16 mouse cellular contexts compared by ENCODE assay signal in genomic region chr2:137574845-137575449, GRCm38 (mm10).
DNase-seq lines count a peak whose midpoint lies in the region; ATAC-seq and TF ChIP-seq lines count a peak whose summit lies in the region.
"Had no signal": no experiment of that assay in that cellular context is flagged by ENCODE, and none has a peak within 500 bp of the region (broad histone marks: within the 10 kb centered on the region; RNA-seq: fewer than 3 reads in every experiment).

No protein-coding gene starts in this region.

- no peak overlapping the region for H3K4me3 ChIP-seq in lung, postnatal 0 days (ENCODE audit: low read depth, low read length)
- H3K4me3 ChIP-seq: midbrain, embryonic 10.5 days had no signal

- H3K9ac ChIP-seq in lung, postnatal 0 days (replicated peaks; ENCODE audit: low read depth) = no peak overlapping the region
- H3K9ac ChIP-seq: liver, embryonic 14.5 days had no signal

- WGBS in lung, postnatal 0 days = 22% methylated on average over 4 of the region's 4 CpGs

- no peak overlapping the region for H3K27ac ChIP-seq in lung, postnatal 0 days (ENCODE audit: low read length)
- H3K27ac ChIP-seq: liver, embryonic 14.5 days; midbrain, embryonic 10.5 days had no signal

- H3K4me1 ChIP-seq in lung, postnatal 0 days (ENCODE audit: insufficient read depth, low read depth, low read length) = no peaks in the 10 kb centered on the region
- H3K4me1 ChIP-seq: midbrain, embryonic 10.5 days had no signal

- TF ChIP-seq EP300 in lung, postnatal 0 days (IDR thresholded peaks at IDR 0.05) = no peak

- H3K4me2 ChIP-seq in lung, postnatal 0 days (replicated peaks; ENCODE audit: low read depth, low read length) = no peak overlapping the region

- intact Hi-C loops in heart, postnatal 25 days (cut with DNase I) = loop anchor here (10.0 kb wide), 1 partner anchor 460 kb away; the partner anchor contains the start of gene Jag1

- no peak for TF ChIP-seq CTCF in lung, postnatal 0 days (IDR thresholded peaks at IDR 0.05)

- no peaks in the 10 kb centered on the region for H3K27me3 ChIP-seq in lung, postnatal 0 days (replicated peaks; ENCODE audit: insufficient read depth, low read length)

- peak; percentile 17 to 20 for DNase-seq in cerebellum, postnatal 10 days
- peak; percentile 23 for DNase-seq in heart, adult 9 months (ENCODE audit: low spot score in 2 of 2)
- no peak for DNase-seq in heart, postnatal 25 days (ENCODE audit: low spot score)
- DNase-seq in lung, postnatal 0 days (ENCODE audit: low spot score) = peak; percentile 10
- DNase-seq in lung, postnatal 14 days = no peak
- DNase-seq in skeletal muscle tissue, adult 2 months (ENCODE audit: low read depth, low spot score) = peak; percentile 59
- no peak for DNase-seq in kidney, postnatal 36 days
- DNase-seq: adrenal gland, adult 2 months; cerebellum, adult 9-10 months; gastrocnemius, postnatal 14 days; layer of hippocampus, adult 9-11 months; right cerebral cortex, postnatal 25 days; thymus, postnatal 14 days had no signal

- no peak for ATAC-seq in cerebellum, adult (ENCODE audit: insufficient number of reproducible peaks, low FRiP score, low TSS enrichment)
- ATAC-seq in lung, postnatal 0 days = no peak

- H3K9me3 ChIP-seq in lung, postnatal 0 days (ENCODE audit: low read length) = no peaks in the 10 kb centered on the region
- H3K9me3 ChIP-seq: midbrain, embryonic 10.5 days had no signal

- H3K36me3 ChIP-seq in lung, postnatal 0 days (ENCODE audit: insufficient read depth, low read length) = no peaks in the 10 kb centered on the region
- H3K36me3 ChIP-seq: midbrain, embryonic 10.5 days had no signal

Comparison
In these comparisons a context has a peak if more than half of its experiments do, and no peak if none do; other contexts are left out.
1. DNase-seq: peak in cerebellum, postnatal 10 days (2 of 2), heart, adult 9 months (2 of 2), lung, postnatal 0 days (single experiment) and skeletal muscle tissue, adult 2 months (single experiment); none in heart, postnatal 25 days (single experiment), lung, postnatal 14 days (single experiment) and kidney, postnatal 36 days (0 of 2).